Mouse (Mus musculus) limb, embryonic 10.5 days (tissue): ENCODE results near the gene Als2cr12. TPM values are rescaled to one million over a fixed set of nuclear protein-coding genes. Genes with fewer than 3 reads are reported as not detected.
A peak's percentile ranks its signal among the peaks of the same experiment; 100 is the strongest.

Experiments used
- DNase-seq: peaks from one replicate; pipeline ENCODE4 v3.0.0-alpha.2; 2017; ENCODE audit warnings: low spot score
- H3K27ac ChIP-seq: fragments of 300-500 bp; sonication (generic); 2 replicates; pipeline ENCODE4 v1.5.1; 2016; ENCODE audit warnings: mild to moderate bottlenecking
- H3K27me3 ChIP-seq: fragments of 300-500 bp; sonication (generic); 2 replicates; pipeline ENCODE4 v1.6.1; 2016; ENCODE audit warnings: low read depth, mild to moderate bottlenecking; ENCODE audit not compliant: poor library complexity, severe bottlenecking
- H3K36me3 ChIP-seq: fragments of 300-500 bp; sonication (generic); 2 replicates; pipeline ENCODE4 v1.6.1; 2016; ENCODE audit warnings: mild to moderate bottlenecking, moderate library complexity
- H3K4me1 ChIP-seq: fragments of 300-500 bp; sonication (generic); 2 replicates; pipeline ENCODE4 v1.6.1; 2016
- H3K4me3 ChIP-seq: fragments of 300-500 bp; sonication (generic); 2 replicates; pipeline ENCODE4 v1.5.1; 2016; ENCODE audit warnings: mild to moderate bottlenecking, moderate library complexity
- H3K9me3 ChIP-seq: fragments of 300-500 bp; sonication (generic); replicated peaks from 2 replicates; pipeline ENCODE4 v1.6.1; 2016; ENCODE audit warnings: mild to moderate bottlenecking
- WGBS: fragments of 180-500 bp; shearing (Covaris S2); methylation state at CpG from one replicate; pipeline ENCODE4 v1.1.7; 2016; 5-methylcytosine and 5-hydroxymethylcytosine counted together
- polyA plus RNA-seq: library from polyadenylated mRNA; unstranded; fragments of >200 nt; fragmentation: Nextera tagmentation; extraction: Ambion mirVana; gene quantifications from 2 replicates; pipeline ENCODE4 v1.2.1, GENCODE M21; 2016

The Als2cr12 gene
- polyA plus RNA-seq, 1 experiment from 2014 or later: not detected

DNA sequence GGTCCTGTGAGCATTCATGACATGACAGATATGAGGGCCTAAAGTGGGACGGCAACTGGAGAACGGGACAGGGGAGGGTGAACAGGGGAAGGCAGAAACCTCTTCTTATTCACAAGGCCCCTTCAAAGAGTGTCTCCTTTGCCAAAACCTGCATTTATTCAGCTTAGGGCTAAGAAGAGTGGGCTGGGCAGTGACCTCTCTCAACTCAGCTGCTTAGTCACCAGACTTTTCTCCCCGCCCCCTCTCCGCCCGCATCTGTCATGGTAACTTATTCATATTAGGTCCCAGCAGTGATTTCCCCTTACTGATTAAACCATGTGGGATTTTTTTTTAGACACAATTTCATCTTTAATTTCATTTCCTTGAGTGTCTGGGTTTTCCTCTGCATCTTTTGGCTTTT, 30.0 kb upstream of the Als2cr12 start:
- no peak overlapping the region for H3K27ac ChIP-seq
- peaks cover 14% of the 10 kb centered on the region for H3K4me1 ChIP-seq
- peaks cover 54% of the 10 kb centered on the region for H3K36me3 ChIP-seq
- 91% methylated on average over 5 of the region's 5 CpGs for WGBS
- H3K4me3 ChIP-seq: no peak overlapping the region
- H3K27me3 ChIP-seq: no peaks in the 10 kb centered on the region
- H3K9me3 ChIP-seq: no peaks in the 10 kb centered on the region
- no peak for DNase-seq

DNA sequence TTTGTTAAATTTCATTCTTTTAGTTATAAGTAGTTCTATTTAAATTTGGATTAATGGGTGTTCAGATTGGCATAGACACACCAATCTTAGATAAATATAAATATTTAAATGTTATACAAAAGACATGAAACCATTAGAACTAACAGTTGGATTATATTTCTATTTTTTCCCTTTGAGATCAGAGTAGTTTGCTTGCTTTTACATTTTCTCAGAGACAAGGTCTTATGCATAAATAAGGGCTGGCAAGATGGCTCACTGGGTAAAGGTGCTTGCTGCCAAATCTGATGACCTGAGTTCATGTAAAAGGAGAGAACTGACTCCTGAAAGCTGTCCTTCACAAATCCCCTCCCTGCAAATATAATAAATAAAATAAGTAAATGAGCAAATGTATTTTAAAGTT, 29.3 kb upstream of the Als2cr12 start:
- no peaks in the 10 kb centered on the region for H3K27me3 ChIP-seq
- H3K36me3 ChIP-seq: peaks cover 51% of the 10 kb centered on the region
- no peak overlapping the region for H3K27ac ChIP-seq
- no peak overlapping the region for H3K4me3 ChIP-seq
- H3K9me3 ChIP-seq: no peaks in the 10 kb centered on the region
- peaks cover 14% of the 10 kb centered on the region for H3K4me1 ChIP-seq
- DNase-seq: no peak

GRCm38 (mm10) chr1:58724533-58724932, 28.7 kb upstream of the Als2cr12 start:
- 61% methylated on average over 5 of the region's 9 CpGs for WGBS

DNA sequence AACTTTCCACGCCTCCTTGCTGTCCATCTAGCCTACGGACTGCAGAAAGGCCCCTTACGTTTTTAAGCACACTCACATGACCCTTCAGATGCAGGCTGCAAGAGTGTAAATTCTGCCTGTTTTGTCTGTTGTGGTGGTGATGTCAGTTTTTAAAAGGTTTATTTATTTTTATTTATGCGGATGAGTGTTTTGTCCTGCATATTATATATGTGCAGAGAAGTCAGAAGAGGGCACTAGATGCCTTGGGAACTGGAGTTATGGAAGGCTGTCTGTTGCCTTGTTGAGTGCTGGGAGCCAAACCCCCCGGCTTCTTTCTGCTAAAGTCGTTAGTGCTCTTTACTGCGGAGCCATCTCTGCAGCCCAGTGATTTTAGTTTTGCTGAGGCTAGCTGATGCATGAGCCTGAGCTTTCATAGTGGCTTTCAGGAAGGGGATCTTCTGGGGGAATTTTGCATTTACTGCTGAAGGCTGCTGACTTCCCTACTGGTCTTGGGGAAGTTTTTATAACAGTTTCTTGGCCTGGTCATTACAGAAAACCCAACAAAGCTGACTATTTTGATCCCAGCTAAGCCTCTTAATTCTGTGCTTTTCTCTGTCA, 28.1 kb upstream of the Als2cr12 start:
- Histone ChIP-seq H3K27ac (peak overlapping the region; percentile 36; the same call in 1 of the 2 replicates), H3K4me1 (peaks cover 14% of the 10 kb centered on the region), H3K36me3 (peaks cover 50% of the 10 kb centered on the region), H3K4me3 (no peak overlapping the region), H3K27me3 (no peaks in the 10 kb centered on the region), H3K9me3 (no peaks in the 10 kb centered on the region)
- no peak for DNase-seq
- WGBS: 61% methylated on average over 7 of the region's 7 CpGs

More at GRCm38 (mm10) chr1:58724533-58724932, 28.7 kb upstream of the Als2cr12 start:
- H3K27me3 ChIP-seq: no peaks in the 10 kb centered on the region
- no peak for DNase-seq
- H3K4me3 ChIP-seq: no peak overlapping the region
- 0 out of 2 replicates have a peak overlapping the region, but pooled peaks have one; percentile 36 for H3K27ac ChIP-seq
- peaks cover 51% of the 10 kb centered on the region for H3K36me3 ChIP-seq
- H3K9me3 ChIP-seq: no peaks in the 10 kb centered on the region
- peaks cover 14% of the 10 kb centered on the region for H3K4me1 ChIP-seq

- 72% methylated on average over 7 of the region's 7 CpGs for WGBS
- H3K27ac ChIP-seq: no peak overlapping the region
- no peak for DNase-seq
These were observed 27.4 kb upstream of the Als2cr12 start for GRCm38 (mm10) chr1:58723062-58723808.

DNA sequence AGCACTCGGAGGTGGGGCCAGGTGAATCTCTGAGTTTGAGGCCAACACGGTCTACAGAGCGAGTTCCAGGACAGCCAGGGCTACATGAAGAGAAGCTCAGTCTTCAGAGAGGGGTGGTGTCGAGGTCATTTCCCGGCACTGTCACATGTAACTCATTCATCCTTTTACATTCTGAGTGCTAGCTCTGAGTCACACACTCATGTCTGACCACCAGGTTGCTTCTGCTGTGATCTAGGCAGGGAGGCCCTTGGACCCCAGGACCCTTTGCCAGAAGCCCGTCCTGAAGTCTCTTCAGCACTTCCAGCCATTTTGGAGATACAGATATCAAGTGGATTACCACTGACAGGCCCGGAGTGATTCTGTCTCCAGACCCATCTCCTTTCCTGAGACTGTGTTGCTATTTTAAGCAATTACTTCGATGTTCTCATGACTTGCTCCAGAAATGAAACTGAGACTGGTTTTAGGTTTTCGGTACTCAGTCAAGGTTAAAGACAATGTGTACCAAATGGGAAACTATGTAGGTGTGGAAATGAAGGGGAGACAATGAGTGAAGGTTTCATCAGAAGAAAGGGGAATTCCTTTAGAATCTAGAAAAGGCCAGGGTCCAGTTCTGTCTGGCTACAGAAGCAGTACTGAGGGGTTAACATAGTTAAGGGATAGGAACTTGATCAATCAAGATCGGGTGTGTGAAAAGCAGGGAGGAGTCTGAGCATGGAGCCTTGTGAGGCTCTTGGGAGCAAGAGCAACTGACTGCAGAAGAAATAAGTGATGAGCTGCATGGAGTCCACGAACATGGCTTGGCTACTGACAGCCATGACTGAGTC, 26.5 kb upstream of the Als2cr12 start:
- 93% methylated on average over 11 of the region's 11 CpGs for WGBS
- DNase-seq: no peak
- H3K36me3 ChIP-seq: peaks cover 47% of the 10 kb centered on the region
- H3K27ac ChIP-seq: no peak overlapping the region
- H3K4me3 ChIP-seq: no peak overlapping the region
- no peaks in the 10 kb centered on the region for H3K9me3 ChIP-seq
- H3K4me1 ChIP-seq: peaks cover 14% of the 10 kb centered on the region
- no peaks in the 10 kb centered on the region for H3K27me3 ChIP-seq

More at GRCm38 (mm10) chr1:58723062-58723808, 27.4 kb upstream of the Als2cr12 start:
- Histone ChIP-seq H3K36me3 (peaks cover 48% of the 10 kb centered on the region), H3K4me1 (peaks cover 14% of the 10 kb centered on the region), H3K4me3 (no peak overlapping the region), H3K9me3 (no peaks in the 10 kb centered on the region), H3K27me3 (no peaks in the 10 kb centered on the region)

DNA sequence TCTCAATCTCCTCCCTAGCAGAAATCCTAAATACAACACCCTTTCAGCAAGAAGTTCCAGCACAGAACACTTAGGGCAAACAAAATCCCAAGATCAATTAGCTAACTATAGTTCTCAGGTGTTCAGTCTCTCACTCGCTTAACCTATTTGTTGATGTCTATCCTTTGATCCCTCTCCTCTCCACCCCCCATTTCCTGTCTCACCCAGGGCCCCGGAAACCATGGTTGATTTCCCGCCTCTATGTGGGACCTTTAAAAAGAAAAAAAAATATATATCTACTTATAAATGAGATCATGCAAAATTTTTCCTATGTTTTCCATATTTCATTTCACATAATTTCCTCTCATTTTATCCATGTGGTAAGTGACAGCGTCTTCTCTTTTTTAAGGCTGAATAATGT, 25.2 kb upstream of the Als2cr12 start:
- Histone ChIP-seq H3K4me1 (peaks cover 19% of the 10 kb centered on the region), H3K27ac (no peak overlapping the region), H3K36me3 (peaks cover 50% of the 10 kb centered on the region), H3K4me3 (no peak overlapping the region), H3K9me3 (no peaks in the 10 kb centered on the region), H3K27me3 (no peaks in the 10 kb centered on the region)
- 78% methylated on average over 4 of the region's 4 CpGs for whole genome bisulfite sequencing
- no peak for DNase-seq

DNA sequence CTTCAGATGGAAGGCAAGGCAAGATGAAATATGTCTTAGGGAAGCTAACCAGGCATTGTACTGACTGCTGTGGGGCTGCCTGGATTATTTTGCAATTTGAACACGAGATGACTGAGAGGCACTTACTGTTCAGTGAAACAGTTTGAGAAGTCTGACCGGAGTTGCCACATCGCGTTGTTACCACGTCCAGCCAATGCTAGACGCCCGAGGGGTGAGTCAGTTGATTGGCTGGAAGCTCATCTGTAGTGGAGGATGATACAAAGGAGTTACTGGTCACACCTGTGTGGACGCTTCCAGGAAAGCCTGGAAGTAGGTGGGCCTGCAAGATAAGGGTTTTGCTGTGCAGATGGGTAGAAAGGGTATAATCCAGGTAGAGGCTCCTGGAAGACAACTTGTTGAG, 24.3 kb upstream of the Als2cr12 start:
- DNase-seq: no peak
- no peaks in the 10 kb centered on the region for H3K9me3 ChIP-seq
- 93% methylated on average over 8 of the region's 8 CpGs for WGBS

DNA sequence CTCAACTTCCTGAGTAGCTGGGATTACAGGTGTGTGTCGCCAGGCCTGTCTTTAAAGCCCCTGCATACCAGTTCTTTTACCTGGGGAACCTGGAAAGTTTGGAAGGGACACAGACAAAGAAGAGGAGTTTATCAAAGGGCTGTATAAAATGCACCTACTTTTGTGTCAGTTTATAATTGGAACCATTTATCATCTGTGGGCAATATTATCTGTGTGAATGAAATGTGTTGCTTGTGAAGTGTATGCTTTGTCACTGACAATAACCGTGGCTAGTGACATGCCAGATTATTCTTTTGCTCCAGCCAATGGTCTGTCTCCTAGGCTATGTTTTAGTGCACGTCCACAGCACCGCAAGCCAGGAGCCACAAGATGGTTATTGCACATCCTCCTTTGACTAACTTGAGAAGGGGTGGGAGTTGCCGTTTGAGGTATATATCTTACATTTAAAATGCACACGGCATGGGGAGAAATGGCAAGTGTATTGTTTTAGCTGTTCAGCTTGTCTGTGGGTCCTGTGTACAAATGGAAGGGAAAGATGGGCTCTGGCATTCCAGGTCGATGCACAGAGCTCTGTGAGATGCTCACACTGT, 23.7 kb upstream of the Als2cr12 start:
- WGBS: 89% methylated on average over 7 of the region's 7 CpGs
- H3K4me1 ChIP-seq: peaks cover 21% of the 10 kb centered on the region
- no peak for DNase-seq
- no peaks in the 10 kb centered on the region for H3K9me3 ChIP-seq
- peaks cover 57% of the 10 kb centered on the region for H3K36me3 ChIP-seq
- H3K27ac ChIP-seq: no peak overlapping the region
- H3K4me3 ChIP-seq: no peak overlapping the region
- no peaks in the 10 kb centered on the region for H3K27me3 ChIP-seq

More for the DNA sequence above, 24.3 kb upstream of the Als2cr12 start:
- Histone ChIP-seq H3K36me3 (peaks cover 56% of the 10 kb centered on the region), H3K4me1 (peaks cover 19% of the 10 kb centered on the region), H3K27me3 (no peaks in the 10 kb centered on the region), H3K4me3 (no peak overlapping the region), H3K27ac (no peak overlapping the region)

DNA sequence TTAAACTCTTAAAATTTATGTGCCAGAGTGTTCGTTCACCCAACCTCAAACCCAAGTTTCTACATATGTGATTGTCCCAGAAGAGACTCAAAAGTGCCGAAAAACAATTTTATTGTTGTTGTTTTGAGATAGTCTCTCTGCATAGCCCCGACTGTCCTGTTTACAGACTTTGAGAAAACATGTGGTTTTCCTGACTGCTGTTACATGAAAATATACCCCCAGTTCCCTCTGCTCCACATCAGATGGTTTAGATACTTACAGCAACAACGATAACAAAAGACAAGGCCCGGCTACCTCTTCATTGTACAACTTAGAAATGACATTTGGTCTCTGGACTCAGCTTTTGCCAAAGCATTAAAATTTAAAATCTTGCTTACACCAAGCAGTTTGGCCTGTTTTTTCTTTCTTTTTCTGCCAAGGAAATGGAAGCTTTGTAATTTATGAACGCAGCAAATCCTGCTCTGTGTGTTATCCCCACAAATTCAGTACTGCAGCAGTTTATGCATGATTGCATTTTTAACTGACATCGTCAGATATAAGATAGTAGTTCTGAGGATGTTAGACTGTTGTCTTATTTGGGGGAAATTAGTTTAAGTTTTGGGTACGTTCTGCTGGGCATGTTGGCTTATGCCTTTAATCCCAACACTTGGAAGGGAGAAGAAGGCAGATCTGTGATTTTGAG, 21.9 kb upstream of the Als2cr12 start:
- peaks cover 57% of the 10 kb centered on the region for H3K36me3 ChIP-seq
- 95% methylated on average over 8 of the region's 8 CpGs for WGBS
- DNase-seq: no peak
- H3K4me1 ChIP-seq: peaks cover 16% of the 10 kb centered on the region
- no peaks in the 10 kb centered on the region for H3K9me3 ChIP-seq
- H3K27me3 ChIP-seq: no peaks in the 10 kb centered on the region
- H3K4me3 ChIP-seq: no peak overlapping the region
- no peak overlapping the region for H3K27ac ChIP-seq

- no peak overlapping the region for H3K4me3 ChIP-seq
- no peaks in the 10 kb centered on the region for H3K27me3 ChIP-seq
- DNase-seq: no peak
- H3K4me1 ChIP-seq: peaks cover 22% of the 10 kb centered on the region
- 97% methylated on average over 4 of the region's 4 CpGs for WGBS
- no peaks in the 10 kb centered on the region for H3K9me3 ChIP-seq
- H3K36me3 ChIP-seq: peaks cover 53% of the 10 kb centered on the region
- no peak overlapping the region for H3K27ac ChIP-seq
These were observed 21.1 kb upstream of the Als2cr12 start for GRCm38 (mm10) chr1:58716883-58717220.

DNA sequence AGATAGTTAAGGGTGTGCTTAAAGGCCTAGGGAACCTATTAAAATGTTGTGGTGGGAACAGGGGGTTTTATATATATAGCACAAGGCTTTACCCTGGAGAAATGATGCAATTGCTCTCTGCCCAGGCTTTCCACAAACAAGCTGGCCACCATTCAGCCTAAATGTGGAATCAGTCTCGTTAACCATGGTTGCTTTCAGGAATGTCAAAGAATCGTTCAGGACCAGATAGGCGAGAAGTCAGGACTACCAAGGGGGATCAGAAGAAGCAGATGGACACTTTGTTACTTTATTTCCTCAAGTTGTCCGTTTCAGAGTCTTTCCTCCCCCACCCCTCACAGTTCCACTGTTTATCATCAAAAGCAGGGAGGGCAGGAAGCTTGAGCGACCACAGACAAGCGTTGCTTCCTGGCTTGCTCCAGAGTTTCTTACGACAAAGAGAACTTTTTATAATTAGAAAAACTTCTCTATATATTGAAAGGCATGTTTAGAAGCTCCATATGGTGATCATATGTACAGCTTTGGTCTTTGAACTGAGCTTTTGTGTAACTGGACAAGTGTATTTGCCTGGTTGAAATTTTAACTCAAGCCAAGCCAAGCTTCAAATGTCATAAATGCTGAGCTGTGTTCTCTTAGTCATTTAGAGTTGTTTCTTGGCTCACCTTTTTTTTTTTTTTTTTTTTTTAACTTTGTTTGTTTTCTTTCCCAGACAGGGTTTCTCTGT, 20.5 kb upstream of the Als2cr12 start:
- no peak overlapping the region for H3K4me3 ChIP-seq
- no peak for DNase-seq
- peaks cover 22% of the 10 kb centered on the region for H3K4me1 ChIP-seq
- no peaks in the 10 kb centered on the region for H3K27me3 ChIP-seq
- H3K36me3 ChIP-seq: peaks cover 47% of the 10 kb centered on the region
- no peak overlapping the region for H3K27ac ChIP-seq
- no peaks in the 10 kb centered on the region for H3K9me3 ChIP-seq
- 77% methylated on average over 7 of the region's 7 CpGs for WGBS
